Mouse (Mus musculus): ENCODE measurements around the gene Saxo2. TPM values are rescaled to one million over a fixed set of nuclear protein-coding genes. Genes with fewer than 3 reads are reported as not detected.

The Saxo2 gene
- polyA plus RNA-seq, 1 experiment from 2014 or later: 5.5 TPM

- 71% methylated on average over 3 of the region's 3 CpGs for WGBS
- Histone ChIP-seq H3K9ac (no peak overlapping the region), H3K36me3 (no peaks in the 10 kb centered on the region), H3K4me3 (no peak overlapping the region), H3K27me3 (no peaks in the 10 kb centered on the region), H3K27ac (no peak overlapping the region), H3K4me1 (no peaks in the 10 kb centered on the region), H3K4me2 (no peak overlapping the region), H3K9me3 (no peaks in the 10 kb centered on the region)
- ATAC-seq (ENCODE audit: insufficient number of reproducible peaks, low FRiP score, low TSS enrichment, low read depth): no peak
Measured at GRCm38 (mm10) chr7:82609629-82610028, 38.7 kb downstream of the Saxo2 start.

DNA sequence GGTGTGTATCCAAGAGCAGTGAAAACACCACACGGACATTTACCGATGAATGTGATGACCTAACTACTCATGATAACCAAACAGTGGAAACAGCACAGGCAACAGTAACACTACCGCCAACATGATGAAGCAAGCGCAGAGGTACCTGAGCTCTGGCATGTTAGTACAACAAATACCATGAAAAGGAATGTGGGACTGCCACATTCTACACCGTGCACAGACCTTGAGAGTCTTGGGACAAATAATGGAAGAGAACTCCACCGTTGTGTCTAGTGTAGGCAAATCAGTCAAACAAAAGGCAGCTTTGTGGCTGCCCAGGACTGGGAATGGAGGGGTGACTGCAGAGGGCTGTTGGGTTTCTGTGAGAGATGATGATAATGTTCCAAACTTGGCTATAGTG lies 42.9 kb downstream of the Saxo2 start:
- H3K36me3 ChIP-seq: 0 out of 2 replicates have a peak, but pooled peaks cover 5% of the 10 kb centered on the region
- no peak for ATAC-seq (ENCODE audit: insufficient number of reproducible peaks, low FRiP score, low TSS enrichment, low read depth)
- no peaks in the 10 kb centered on the region for H3K27me3 ChIP-seq
- WGBS: 77% methylated on average over 6 of the region's 6 CpGs
- no peaks in the 10 kb centered on the region; the same call in 1 of the 2 replicates for H3K4me1 ChIP-seq
- H3K27ac ChIP-seq: no peak overlapping the region
- no peak overlapping the region for H3K9ac ChIP-seq
- H3K9me3 ChIP-seq: no peaks in the 10 kb centered on the region
- no peak overlapping the region for H3K4me3 ChIP-seq
- no peak overlapping the region for H3K4me2 ChIP-seq

DNA sequence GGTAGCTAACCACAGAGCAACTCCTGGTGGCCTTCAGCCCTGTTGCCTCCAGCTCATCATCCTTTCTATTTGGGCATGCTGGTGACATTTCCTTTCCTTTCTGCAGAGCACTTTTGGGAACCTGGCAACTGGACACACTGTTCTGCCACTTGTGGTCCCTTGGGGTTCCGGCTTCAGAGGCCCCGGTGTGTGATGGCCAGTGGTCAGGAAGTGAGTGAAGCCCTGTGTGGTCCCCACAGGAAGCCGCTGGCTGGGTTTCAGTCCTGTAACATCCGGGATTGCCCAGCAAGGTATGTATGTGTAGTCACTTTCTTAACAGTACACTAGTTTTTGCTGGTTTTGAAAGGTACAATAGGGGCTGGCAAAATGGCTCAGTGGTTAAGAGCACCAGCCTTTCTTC lies 46.3 kb downstream of the Saxo2 start:
- 0 out of 2 replicates have a peak, but pooled peaks cover 5% of the 10 kb centered on the region for H3K36me3 ChIP-seq
- WGBS: 80% methylated on average over 4 of the region's 4 CpGs
- no peak for ATAC-seq (ENCODE audit: insufficient number of reproducible peaks, low FRiP score, low TSS enrichment, low read depth)

DNA sequence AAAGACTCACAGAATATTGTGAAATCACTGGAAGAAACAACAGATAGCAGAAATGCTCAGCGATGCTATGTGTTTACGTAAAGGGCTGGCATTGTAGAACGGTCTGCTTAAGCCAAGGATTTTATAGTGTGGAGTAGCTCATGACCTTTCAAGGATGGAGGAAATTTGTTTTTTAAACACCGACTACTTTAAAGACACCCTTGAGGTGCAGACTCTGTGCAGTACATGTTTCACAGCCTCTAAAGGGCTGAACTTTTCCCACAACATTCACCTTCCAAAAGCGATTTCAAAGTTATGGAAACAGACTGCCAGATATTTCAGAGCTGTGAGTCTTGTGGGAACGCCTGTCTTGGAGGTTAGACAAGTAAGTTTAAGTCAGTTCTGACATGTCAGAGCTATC lies 57.4 kb downstream of the Saxo2 start:
- no peaks in the 10 kb centered on the region for H3K4me1 ChIP-seq
- H3K27ac ChIP-seq: no peak overlapping the region
- no peaks in the 10 kb centered on the region for H3K9me3 ChIP-seq
- no peak overlapping the region for H3K9ac ChIP-seq
- H3K4me3 ChIP-seq: no peak overlapping the region
- no peaks in the 10 kb centered on the region for H3K36me3 ChIP-seq
- no peak overlapping the region for H3K4me2 ChIP-seq
- 56% methylated on average over 6 of the region's 6 CpGs for WGBS
- H3K27me3 ChIP-seq: no peaks in the 10 kb centered on the region
- no peak for ATAC-seq (ENCODE audit: insufficient number of reproducible peaks, low FRiP score, low TSS enrichment, low read depth)

More for the DNA sequence above, 46.3 kb downstream of the Saxo2 start:
- H3K27me3 ChIP-seq: no peaks in the 10 kb centered on the region
- no peak overlapping the region for H3K9ac ChIP-seq
- no peaks in the 10 kb centered on the region for H3K9me3 ChIP-seq
- H3K4me3 ChIP-seq: no peak overlapping the region
- H3K4me2 ChIP-seq: no peak overlapping the region
- H3K4me1 ChIP-seq: no peaks in the 10 kb centered on the region; the same call in 1 of the 2 replicates
- no peak overlapping the region for H3K27ac ChIP-seq

Other genes starting within 250 kb of the Saxo2 start
- 20.3 and 22.7 TPM in 2 replicates for gene Efl1, start 86 bp upstream of the Saxo2 start, polyA plus RNA-seq (2015; fragmentation: Nextera tagmentation; extraction: Ambion mirVana)
- 14.7 and 17.8 TPM in 2 replicates for gene Mex3b, start 218.8 kb upstream of the Saxo2 start, polyA plus RNA-seq (2015; fragmentation: Nextera tagmentation; extraction: Ambion mirVana)

All from limb, embryonic 15.5 days (tissue).